Mouse (Mus musculus) testis, postnatal 10 days (tissue): Measurements from ENCODE around the gene 4933407L21Rik.

Source experiments
- DNase-seq: peaks from one replicate; pipeline ENCODE4 v3.0.0; 2021; ENCODE audit warnings: low spot score

4933407L21Rik gene

DNA sequence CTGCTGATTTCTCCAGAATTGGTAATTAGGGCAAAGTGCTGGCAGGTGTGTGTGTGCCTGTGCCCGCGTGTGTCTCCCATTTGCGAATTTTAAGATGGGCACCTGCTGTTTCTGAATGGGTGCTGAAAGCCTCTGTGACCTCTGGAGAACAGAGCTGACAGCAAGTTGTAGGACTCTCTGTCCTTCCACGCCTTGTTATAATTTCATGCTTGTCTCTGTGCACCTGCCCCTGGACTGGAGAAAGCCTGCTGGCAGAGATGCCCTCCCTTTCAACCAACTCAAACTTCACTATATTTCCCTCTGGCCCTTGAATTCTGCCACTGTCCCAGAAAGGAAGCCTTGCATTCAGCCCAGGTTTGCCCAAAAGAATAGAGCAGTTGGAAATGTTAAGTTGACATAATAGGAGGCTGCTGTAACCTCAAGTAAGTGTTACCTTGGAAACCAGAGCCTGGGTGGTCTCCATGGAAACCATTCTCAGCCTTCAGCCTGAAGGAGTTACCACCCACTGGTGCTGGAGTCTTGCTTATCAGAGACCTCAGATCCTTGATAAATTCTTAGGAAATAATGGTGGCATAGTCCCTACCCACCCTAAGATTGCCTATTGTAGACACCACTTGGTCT lies 11.3 kb upstream of the 4933407L21Rik start:
- DNase-seq, result no peak

DNA sequence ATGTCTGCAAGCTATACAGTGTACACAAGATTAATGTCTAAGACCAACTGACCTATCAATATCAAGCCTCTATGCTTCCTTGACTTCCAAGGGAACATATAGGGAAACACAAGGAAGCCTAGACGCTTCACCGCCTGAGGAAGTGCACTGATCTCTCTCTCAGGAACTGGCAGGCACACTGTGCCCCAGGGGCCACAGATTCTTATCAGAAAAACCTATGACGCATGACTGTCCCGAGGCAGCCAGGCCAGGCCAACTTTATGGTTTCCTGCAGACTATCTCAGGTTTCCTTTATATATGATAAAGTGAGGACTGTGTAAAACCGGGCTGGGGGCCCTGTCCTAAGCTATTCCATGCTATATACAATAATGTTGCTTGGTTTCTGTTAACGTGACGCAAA lies 8.7 kb upstream of the 4933407L21Rik start:
- DNase-seq, result no peak

DNA sequence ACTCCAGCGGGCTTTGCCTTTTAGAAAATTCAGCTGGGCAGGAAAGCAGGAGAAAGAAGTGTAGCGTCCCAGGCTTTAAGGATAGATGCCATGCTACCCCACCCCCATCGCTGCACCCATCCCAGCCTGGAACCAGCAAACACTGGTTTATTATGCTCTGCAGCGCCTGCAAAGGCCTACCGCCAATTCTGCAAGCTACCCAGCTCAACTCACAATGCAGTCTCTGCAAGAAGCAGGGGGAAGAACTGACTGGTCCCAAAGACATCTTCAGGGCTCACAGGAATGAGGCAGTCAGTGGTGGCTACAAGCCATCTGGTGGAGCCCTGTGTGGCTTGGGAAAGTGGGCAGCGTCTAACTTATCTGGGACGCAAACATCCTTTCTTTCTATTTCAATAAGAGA lies 6.6 kb upstream of the 4933407L21Rik start:
- no peak for DNase-seq

DNA sequence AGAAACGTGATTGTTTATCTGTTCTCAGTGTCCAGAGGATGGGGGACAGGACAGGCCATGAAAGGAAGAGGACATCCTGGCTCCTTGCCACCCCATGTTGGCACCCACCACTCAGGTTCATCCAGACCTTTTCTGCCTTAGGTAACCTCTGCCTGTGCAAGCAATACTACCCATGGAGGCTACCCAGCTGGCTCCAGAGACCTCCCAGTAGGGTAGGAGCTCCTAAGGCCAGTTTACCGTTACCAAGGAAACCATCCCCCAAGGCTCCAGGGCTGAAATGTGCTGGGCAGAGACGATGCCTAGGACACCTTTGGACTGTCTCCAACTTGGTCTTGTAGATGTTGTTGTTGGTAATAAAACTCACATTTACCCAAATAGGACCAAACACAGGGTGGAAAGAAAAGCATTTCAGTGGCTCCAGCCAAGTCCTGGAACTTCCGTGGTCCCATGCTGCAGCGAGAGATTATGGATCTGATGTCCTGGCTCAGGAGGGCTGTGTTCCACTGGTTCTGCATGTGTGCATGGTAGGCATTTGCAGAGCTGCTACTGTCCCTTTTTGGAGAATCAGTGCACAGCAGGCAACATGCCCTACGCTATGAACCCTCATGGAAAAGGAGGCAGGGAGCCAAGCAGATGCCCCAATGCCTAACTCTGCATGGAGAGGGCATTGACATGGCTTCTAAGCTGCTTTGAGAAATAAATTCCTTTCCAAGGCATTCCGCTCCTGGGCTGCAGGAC lies 6.0 kb upstream of the 4933407L21Rik start:
- no peak for DNase-seq

DNA sequence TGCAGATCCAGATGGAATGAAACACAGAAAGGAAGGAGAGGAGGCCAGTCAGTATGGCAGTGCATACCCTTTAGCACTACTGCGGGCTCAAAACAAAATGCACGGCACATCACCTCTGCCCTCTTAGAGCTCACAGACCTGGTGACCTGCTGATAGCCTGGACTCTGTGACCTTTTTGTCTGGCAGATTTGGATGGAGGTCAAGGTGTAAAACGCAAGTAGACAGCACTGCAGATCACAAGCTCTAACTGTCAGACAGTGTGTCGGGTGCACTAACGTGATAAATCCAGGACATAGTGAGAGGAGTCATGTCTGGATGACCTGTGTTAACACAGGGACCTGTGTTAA lies 5.4 kb upstream of the 4933407L21Rik start:
- DNase-seq, result no peak

DNA sequence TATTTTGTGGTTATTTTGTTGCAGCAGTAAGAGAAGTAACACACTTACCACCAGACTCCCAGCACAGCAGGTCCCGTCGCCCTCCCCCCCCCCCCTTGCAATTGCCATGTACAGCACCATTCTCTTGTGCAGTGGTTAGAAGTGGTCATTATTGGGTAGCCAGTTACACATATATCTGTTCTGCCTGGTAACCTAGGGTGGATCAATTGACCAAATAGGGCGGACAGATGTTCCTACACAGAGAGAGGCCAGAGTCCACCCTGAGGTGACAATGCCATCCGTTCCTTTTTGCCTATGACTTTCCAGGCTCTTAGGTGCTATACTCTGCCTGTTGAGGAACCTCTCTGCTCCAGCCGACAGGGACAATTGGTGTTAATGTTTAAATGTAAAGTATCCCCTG lies 3.1 kb upstream of the 4933407L21Rik start:
- DNase-seq, result no peak

DNA sequence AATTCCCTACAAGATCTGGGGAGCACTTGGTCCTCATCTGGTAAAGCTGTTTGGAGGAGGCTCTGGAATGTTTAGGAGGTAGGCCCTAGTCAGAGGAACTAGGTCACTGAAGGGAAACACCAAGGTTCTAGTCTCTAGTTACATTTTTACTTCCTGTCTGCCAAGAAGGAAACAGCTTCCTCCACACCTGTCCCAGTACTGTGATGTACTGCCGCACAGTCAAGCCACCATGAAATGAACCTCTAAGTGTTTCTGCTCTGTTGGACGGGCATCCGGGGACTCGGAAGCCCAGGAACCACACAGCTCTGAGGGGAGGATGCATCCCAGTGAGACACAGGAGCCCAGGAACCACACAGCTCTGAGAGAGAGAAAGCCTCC lies 394 bp downstream of the 4933407L21Rik start:
- no peak for DNase-seq

DNA sequence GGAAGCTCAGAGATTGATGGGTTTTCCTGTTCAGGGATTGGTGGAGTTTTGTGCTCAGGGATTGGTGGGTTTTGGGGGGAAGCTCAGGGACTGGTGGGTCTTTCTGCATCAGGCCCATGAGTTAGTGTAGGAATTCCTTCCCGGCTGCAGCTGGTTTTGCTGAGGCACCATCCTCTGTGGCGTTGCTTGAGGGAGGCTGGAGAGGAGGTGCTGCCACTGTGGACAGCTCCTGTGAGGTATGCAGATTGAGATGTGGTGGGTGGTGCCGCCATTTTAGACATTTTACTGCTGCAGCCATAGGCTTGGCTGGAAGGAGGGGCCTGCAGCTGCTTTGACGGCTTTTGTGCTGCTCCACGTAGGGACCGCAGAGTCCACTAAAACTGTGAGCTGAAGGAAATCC lies 1.1 kb downstream of the 4933407L21Rik start:
- DNase-seq, result no peak

DNA sequence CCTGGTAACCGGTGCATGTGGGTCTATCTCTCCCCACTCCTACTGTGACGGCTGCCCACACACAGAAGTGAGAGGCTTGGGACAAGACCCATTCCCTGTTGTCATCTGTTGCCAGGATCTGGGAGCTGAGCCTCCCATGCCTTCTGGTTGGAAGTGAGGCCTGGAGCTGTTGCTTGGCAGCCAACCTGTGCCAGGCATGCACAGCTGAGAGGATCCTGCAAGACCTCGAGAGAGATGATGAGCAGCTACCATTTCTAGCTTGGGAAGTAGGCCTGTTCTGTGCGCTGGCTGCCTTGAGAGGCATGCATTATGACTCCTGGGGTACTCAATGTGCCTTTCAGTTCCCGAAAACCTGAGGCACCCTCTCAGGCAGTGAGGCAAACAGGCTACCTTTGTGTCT lies 2.9 kb downstream of the 4933407L21Rik start:
- no peak for DNase-seq

DNA sequence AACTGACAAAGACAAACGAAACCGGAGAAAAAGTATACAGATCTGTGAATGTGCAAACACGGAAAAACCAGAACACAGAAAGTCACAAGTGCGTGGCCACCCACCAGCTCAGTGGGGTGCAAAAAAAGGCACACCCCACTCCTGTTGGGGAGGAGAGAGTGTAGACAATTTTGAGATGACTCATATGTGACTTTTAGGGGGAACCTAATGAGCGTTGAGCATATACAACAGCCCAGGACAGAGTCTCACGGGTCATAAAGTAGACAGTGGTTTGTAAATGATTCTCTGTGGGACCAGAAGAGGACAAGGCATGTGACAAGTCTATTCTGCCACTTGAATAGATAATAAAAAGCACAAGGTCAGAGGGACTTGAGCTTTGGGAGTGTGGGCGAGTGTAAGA lies 4.9 kb downstream of the 4933407L21Rik start:
- no peak for DNase-seq

DNA sequence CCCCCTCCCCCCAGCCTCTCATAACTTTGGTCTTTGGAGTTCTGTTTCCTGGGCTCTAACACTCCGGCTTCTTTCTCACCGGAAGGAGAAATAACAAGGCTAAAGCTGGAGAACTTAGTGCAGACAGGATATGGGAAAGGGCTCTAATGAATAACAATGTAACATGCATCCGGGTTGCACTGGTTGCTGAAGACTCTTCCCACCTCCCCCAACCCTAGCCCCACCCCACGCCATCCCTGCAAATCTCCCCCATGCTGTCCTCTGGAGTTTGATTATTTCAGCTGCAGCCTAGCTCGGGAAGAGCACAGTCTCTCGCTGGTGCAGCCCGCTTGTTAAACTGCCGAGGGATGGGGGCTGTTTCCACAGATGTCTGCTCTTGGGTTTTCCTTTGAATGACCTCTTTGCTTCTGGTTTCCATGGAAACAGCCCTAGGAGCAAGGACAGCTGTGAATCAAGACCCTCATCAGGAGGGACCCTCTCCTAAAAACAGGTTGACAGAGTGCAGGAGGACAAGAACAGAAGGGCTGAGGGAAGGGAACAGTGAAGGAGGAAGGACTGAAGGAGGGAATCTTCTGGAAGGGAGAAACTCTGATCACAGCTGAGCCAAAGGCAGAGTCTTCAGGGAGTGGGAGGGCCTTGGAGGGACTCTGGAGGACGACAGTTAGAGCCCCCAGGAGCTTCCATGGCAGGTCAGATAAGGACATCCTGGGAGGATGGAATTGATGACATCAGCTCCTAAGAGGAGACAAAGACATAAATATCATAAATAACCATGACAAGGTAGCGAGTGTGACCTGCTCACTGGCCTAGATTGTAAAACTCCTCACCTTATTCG lies 5.6 kb downstream of the 4933407L21Rik start:
- no peak for DNase-seq

DNA sequence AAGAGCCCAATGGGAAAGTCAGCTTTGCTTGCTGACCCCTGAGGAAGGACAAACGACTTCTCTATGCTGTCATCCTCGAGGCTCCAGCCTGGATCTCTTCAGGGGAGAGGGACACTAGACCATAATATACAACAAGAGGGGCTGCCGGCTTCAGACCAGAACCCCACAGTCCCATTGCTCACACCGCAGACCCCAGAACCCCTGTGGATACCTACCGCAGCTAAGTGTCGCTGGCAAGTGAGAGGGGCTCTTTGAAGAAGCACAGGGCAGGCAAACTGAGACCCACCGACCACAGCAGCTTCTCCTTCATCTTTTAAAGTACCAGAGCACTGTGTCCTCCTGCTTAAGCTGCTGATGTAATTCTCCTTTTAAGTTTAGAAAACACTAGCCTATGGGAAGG lies 6.3 kb downstream of the 4933407L21Rik start:
- DNase-seq, result no peak

DNA sequence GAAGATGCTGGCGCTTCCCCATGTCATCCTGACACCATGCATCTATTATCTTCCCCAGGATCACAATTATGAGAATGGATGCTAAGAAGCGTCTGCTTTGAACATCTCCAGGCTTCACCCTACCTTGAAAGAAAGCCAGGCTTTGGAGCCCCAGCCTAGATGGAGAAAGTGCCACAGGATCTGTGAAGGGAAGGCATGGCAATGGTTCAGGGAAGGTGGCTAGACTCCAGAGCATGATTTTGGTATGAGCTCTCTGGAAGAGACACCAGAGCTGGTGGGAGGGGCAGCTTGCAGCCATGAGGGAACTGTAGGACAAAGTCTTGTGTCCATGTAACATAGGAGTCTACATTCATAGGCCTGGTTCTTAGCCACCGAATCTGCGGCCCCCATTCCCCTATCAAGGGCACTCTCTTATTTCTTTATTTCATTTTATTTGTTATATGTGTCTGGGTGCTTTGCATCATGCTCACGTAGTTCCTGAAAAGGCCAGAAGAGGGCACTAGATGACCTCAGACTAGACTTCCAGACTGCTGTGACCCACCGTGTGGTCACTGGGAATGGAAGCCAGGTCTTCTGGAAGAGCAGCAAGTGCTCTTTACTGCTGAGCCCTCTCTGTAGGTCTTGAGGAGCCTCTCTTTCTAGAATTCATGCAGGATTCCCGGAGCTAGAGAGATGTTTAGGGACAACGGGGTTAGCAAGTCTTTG lies 7.0 kb downstream of the 4933407L21Rik start:
- peak; percentile 83 for DNase-seq

DNA sequence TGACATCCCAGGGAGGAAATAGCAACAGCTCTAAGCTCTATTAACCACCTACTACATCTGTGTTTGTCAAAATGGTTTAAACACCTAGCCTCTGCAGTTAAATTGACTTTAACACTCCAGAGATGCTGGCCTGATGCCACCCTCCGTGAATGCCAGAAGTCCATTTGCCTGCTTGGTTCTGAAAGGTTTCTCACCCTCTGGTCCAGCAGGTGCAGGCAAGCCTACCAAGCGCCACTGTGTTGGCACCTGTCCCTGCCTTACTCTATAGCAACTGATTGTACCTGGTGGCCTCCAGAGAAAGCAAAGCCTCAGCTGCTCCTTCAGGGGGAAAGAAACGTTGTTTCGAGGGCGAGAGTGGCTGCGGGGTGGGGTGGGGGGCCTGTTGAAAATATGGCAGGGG lies 8.0 kb downstream of the 4933407L21Rik start:
- DNase-seq, result no peak

DNA sequence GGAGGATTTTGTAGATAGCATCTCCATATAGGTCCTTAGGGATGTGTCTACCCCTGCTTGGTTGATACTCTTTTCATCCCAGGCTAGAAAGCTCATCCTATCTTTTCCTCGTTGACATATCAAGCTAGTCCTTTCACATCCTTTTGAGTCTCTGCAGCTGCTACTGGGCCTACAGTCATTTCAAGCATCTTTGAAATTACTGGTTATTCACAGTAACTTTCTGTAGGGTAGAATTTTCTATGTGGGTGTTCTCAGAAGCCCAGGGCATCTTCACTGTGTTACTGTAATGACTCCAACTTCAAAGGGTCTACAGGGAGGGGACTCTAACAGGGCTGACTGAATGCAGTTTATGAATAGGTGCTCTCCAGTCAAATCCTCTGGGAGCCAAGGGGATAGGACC lies 9.0 kb downstream of the 4933407L21Rik start:
- no peak for DNase-seq

DNA sequence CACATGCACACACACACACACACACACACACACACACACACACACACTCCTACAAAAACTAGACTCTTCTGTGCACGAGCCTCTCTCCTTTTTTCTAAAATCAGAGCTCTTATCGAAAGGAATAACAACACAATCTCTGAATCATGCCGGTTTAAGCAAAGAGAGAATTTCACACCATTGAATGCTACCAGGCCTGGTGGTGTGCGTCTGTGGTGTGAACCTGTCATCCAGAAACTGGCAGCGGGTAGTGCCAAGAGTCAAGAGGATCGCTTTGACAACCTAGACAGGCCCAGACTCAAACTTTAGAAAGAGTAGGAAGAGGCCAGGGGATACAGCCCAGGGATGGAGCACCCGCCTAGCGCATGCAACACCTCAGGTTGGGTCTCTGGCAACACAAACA lies 14.0 kb downstream of the 4933407L21Rik start:
- DNase-seq, result no peak

DNA sequence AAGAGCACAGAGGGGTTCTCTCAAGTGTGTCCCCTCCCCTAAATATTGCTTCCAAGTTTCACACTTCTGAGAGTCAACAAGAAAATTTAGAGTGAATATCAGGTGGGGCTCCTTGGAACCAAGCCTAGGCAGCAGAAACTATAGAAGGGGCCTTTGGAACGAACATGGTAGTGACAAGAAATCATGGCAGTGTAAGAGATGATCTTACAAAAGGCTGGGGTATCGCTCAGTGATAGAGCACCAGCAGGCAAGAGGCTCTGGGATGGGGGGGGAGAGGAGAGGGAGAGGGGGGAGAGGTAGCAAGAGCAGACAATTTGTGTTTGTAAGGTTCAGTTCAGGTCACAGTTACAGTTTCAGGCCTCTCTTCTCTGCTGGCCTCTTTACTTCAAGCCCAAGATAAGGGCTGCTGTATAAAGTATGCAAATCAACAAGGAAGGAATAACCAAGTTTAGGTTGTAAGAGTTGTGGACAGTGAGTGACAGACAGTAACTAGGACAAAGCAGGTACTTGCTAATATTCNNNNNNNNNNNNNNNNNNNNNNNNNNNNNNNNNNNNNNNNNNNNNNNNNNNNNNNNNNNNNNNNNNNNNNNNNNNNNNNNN lies 20.9 kb downstream of the 4933407L21Rik start:
- no peak for DNase-seq

DNA sequence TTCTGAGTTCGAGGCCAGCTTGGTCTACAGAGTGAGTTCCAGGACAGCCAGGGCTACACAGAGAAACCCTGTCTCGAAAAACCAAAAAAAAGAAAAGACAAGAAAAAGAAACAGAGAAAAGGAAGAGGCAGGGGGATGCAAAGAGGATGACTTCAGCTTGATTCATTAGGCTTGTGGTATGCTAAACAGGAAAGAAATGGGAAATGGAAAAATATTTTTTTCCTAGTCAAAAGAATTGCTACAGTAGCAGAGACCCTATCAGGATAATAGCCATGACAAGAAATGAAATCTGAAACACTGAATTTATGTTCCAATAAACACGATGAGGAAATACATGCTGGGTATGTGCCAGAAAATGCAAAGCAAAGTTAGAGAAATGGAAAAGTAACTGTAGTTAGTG lies 26.9 kb downstream of the 4933407L21Rik start:
- no peak for DNase-seq

DNA sequence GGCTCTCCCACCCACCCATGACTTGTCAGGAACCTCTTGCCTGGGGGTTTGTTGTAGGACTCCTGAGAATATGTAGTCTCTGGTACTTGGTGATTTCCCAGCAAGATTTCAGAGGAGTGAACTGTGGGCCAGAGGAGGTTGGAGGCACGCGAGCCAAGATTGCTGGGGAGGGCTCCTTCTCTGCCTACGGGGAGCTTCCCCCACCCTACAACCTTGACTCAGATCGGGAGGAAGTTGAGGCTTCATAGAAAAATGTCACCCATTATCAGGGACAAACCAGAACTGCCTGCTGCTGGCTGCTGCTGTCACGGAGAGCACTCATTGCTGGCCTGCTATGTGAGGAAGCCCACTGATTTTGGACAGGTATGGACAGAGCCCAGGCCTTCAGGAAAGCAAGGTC lies 29.0 kb downstream of the 4933407L21Rik start:
- DNase-seq, result no peak

DNA sequence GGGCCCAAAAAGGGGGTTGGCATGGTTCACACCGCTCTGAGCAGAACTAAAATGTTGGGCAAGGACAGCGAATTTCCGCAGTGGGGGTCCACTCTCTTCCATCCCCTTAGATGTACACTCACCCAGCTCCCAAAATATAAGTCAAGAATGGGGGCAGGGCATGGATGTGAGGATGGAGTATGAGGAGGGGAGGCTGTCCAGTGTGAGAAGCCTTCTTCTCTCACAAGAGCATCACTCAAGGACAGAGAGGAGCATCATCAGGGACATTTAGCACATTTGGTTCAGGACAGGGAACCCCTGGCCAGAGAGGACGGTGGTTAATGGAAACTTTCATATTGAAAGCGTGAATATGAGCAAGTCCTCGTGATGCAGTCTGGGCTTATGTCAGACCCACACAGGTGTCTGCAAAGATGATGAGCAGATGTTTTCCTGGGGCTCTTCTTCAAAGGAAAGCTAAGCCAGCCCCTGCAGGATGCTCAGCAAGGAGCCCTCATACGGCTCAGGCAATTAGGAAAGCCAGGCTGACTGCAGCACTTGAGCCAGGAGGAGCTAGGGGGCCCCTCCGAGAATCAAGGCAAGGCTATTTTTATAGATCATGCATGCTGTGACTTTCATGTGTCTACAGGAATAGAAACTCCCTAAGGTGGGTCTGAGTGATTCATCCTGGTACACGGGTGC lies 29.8 kb downstream of the 4933407L21Rik start:
- DNase-seq, result no peak

DNA sequence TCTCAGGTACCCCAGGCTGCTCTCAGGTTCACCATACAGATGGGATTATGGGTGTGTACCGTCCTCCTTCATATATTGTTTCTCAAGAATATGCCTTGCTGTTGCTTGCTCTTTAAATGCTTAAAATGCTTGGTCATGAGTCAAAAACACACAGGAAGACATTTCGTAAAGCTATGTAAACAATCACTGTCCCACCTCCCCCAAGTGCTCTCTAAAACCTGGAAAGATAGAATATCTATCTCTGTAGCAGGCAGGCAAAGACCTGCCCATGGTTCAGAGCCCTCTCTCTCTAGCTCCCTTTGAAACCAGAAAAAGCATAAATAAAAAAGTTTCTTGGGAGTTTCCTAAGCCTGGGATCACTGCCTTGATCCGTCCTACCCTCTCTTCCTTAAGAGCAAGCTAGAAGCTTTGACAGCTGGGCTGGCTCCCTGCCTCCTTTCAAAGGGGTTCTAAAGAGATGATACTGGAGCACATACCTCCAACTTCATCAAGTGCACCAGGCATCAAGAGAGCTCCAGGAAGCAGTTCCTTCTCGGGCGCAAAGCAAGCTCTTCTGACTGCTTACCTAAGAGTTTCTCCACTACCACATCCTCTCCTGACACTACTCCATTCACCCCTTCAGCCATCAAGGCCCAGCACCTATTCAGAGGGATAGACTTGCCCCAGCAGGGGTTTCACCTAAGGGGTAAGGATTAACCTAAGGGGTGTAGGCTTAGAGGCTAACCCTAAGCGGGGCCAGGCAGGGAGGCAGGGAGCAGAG lies 31.0 kb downstream of the 4933407L21Rik start:
- no peak for DNase-seq
